Mouse (Mus musculus): ENCODE data around the gene Gm26602.

Gene Gm26602

DNA sequence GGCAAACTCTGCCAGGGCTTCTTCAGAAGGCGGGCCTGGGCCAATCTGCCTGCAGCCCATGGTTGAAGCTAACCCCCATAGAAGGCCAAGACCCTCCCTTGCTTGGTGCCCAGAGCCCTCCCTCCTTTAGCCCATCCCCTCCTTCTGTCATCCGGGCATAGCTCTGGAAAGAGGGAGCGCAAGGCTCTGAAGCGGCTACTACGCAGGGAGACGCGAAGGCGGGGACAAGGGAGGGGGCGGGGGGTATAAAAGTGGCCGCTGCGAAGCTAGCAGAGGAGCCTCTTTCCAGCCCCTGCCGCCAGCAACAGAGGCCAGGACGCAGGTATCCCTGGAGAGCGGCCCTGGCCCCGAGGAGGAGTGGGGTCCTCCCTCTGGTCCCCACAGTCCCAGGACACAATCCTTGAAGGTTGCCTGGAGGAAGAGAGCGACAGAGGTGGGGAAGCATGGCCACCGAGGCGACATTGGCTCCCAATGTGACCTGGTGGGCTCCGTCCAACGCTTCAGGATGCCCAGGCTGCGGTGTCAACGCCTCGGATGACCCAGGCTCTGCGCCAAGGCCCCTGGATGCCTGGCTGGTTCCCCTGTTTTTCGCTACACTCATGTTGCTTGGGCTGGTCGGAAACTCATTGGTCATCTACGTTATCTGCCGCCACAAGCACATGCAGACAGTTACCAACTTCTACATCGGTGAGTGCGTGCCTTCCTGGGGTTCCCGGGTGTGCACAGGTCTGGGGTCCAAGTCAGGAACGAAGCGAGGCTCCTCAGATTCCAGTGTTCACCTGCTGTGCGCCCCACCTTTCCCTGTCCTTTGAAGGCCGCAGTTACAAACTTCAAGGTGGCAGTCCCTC is 7.8 kb downstream of the Gm26602 start:
- DNase-seq: peak; percentile 71

DNA sequence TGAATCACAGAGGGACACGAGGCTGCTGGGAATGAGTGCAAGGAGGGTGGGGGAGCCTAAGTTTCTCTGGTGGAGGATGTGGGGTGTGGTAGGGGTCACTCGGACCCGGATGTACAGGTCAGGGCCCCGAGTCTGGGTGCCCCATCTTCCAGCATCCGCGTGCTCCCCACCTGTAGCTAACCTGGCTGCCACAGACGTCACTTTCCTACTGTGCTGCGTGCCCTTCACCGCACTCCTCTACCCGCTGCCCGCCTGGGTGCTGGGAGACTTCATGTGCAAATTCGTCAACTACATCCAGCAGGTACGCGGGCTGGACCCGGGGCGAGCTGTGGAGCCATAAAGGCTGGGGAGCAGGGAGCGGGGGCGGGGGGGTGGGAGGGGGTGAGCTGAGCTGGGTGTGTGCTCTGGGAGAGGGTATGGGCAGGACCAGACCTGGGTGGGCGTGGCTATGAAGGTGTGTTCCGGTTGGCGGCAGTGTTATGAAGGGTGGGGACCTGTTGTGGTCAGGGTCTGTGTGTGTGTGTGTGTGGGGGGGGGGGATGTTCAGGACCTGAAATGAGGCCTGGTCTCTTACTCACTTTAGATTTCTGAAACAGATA is 8.7 kb downstream of the Gm26602 start:
- DNase-seq: peak; percentile 57

- DNase-seq: no peak
Observed at GRCm38 (mm10) chr10:79920056-79920890, 9.6 kb downstream of the Gm26602 start.

- no peak for DNase-seq
Observed at GRCm38 (mm10) chr10:79920958-79921535, 10.4 kb downstream of the Gm26602 start, which contains the start of gene R3hdm4. Gene R3hdm4, minus strand, starts transcription at chr10:79921208.

DNA sequence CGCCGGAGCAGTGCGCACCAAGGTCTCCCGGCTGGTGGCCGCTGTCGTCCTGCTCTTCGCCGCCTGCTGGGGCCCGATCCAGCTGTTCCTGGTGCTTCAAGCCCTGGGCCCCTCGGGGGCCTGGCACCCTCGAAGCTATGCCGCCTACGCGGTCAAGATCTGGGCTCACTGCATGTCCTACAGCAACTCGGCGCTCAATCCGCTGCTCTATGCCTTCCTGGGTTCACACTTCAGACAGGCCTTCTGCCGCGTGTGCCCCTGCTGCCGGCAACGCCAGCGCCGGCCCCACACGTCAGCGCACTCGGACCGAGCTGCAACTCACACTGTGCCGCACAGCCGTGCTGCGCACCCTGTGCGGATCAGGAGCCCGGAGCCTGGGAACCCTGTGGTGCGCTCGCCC is 10.9 kb downstream of the Gm26602 start:
- DNase-seq: no peak

DNA sequence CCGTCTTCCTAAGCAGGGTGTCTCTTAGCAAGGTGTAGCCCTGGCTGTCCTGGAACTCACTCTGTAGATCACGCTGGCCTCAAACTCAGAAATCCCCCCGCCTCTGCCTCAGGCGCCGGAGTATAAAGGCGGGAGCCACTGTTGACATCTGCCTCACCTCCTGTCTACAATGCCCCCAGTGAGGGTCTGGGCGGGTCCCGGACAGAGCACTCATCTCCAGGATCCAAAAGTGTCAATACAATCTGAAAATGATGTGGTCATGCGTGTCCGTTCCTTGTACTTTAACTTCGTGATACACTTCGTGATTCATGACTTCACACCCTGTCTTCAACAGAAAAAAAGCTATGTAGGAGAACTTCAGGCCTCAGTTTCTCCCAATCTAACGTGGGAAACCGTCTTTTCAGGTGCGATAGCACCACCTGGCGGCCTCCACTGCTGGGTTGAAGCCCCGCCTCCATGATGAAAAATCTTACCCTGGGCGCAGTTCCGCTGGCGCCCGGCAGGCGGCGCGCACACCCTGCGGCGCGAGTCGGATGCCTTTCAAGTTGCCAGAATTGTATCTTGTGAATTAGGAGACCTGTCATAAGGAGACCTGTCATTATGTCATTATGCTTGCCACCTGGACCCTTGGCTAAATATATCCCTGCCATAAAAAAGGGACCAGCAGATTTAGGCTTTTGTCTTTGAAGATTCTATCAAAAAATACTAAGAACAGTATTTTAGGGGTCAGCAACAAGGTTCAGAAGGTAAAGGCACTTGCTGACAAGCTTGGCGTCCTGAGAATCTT is 14.5 kb downstream of the Gm26602 start:
- DNase-seq: peak; percentile 90

DNA sequence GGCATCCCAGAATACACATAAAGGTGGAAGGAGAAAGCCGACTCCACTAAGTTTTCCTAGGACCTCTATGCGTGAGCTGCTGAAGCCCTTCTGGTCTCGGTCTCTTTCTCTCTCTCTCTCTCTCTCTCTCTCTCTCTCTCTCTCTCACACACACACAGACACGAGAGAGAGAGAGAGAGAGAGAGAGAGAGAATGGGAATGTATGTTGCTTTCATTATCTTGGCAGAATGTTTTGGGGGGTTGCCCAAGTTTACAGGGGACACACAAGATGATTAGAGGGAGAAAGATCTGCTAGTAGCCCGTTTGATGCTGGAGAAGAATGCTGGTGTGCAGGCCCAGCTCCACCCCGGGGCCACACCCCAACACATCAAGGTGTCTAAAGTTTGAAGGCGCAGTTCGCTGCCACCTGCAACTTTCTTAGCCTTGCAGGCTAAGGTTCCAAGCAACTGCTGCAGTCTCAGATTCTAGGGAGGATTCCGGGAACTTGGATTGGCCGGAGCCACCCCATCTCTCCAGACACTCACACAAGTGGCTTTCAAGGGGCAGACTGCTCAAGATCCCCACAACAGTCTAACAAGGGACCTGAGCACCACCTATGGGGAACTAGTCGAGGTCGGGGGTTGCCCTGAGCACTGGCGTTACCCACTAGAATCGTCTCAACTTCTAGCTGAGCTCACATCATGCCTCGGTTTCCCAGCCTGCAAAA is 15.3 kb downstream of the Gm26602 start:
- DNase-seq: no peak

GRCm38 (mm10) chr10:79926491-79927323 is 16.1 kb downstream of the Gm26602 start, which contains the start of gene Arid3a:
Gene Arid3a, plus strand, starts transcription at chr10:79927043.
- DNase-seq: peak; percentile 94

- DNase-seq: peak; percentile 76
Observed at GRCm38 (mm10) chr10:79927324-79928029, 16.8 kb downstream of the Gm26602 start.

GRCm38 (mm10) chr10:79928030-79928694 is 17.5 kb downstream of the Gm26602 start:
- peak; percentile 75 for DNase-seq

DNA sequence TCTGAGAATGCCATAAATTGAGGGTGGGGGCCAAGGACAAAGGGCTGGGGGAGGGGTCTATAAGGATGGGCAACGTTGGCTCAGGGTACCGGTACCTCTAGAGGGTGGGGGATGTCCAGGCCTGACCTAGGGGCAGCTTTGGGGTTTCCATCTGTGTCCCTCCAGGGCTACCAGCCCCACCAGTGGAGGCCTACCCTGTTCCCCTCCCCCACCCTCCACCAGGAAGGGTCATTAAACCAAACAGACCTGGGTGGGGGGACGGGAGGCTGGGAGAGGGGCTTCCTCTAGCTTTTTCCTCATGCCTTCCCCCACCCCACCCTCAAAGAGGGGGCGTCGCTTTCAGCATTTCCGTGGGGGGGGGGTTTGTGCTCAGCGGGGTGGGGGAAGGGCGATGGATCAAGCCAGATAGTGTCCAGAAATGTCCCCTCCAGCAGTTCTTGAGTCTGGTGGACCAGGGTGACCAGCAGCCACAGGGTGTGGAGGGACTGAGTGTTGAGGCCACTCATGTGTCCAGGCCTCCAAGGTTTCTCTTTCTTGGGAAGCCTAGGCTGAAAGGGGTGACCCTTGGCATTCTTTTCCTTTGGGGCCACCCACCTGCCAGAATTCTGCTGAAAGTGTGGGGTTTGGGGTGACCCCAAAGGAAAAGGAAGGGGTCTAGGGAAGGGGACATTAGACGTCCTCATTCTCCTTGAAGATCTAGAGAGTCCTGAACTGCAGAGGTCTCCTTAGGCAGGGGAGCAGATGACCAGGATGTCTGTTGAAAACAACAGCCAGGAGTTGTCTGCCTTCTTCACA is 18.4 kb downstream of the Gm26602 start:
- no peak for DNase-seq

DNA sequence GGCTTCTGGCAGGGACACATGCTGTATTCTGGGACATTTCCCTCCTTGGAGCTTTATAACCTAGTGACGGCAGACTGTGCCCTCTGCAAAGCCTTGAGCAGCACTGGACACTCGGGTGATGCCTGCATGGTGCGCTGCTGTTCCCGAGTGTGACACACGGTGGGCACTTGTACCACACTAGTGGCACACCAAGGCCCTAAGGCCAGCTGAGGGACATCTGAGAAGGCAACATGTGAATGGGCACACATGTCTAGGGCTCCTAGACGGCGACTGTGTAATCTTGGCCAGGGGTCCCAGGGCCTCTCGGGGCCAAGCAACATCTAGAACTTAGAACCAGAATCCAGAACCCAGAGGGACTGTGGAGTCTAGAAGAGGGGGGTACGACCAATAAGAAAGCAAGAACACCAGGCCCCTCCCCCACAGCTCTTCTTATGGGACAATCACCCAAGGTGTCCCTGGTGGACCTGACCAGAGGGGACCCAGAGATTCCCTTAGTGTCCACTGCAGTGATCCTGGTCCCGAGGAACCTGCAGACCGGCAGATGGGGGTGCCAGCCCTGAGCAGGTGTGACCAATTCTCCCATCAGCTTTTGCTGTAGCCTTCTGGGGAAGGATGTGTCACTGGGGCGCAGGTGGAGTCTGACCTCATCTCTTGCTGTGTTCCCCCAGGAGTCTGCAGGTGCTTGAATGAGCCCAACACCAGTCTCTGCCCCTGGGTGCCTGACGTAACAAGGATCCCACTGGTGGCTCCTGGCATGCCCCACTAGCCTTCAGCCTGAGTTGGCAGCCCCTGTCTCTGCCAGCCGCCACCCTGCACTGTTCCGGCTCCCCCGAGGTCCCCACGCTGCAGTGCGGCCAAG is 19.5 kb downstream of the Gm26602 start:
- DNase-seq: no peak

- DNase-seq: no peak
Observed at GRCm38 (mm10) chr10:79930826-79931186, 20.1 kb downstream of the Gm26602 start.

DNA sequence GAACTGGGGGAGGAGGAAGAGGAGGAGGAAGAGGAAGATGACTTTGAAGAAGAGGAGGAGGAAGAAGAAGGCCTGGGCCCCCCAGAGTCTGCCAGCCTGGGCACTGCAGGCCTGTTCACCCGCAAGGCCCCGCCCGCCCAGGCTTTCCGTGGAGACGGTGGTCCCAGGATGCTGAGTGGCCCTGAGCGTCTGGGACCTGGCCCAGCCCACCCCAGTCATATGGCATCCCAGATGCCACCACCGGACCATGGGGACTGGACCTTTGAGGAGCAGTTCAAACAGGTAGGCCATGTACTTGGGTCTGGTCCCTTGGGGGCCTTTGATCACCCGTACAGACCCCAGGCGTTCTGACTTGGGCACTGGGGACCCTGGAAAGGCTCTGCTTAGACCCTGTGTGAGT is 21.1 kb downstream of the Gm26602 start:
- DNase-seq: no peak

DNA sequence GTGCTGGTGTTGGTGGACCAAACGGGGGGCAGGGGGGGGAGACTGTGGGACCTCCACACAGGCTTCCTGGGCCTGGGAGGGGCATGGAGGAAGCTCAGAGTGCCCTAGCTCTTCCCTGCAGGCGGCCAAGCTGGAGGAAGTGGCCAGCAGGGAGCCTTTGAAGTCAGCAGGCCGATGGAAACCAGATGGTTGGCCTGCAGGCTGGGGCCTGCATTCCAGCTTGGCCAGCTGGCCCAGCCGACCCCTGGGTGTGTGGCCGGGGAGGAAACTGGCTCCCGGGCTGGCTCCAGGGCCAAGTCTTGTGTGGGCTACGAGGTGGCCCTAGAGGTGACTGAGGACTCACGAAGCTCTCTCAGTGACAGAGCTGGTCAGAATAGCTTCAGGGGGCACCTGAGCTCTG is 22.1 kb downstream of the Gm26602 start:
- peak; percentile 89 for DNase-seq

GRCm38 (mm10) chr10:79933145-79933679 is 22.6 kb downstream of the Gm26602 start:
- no peak for DNase-seq

DNA sequence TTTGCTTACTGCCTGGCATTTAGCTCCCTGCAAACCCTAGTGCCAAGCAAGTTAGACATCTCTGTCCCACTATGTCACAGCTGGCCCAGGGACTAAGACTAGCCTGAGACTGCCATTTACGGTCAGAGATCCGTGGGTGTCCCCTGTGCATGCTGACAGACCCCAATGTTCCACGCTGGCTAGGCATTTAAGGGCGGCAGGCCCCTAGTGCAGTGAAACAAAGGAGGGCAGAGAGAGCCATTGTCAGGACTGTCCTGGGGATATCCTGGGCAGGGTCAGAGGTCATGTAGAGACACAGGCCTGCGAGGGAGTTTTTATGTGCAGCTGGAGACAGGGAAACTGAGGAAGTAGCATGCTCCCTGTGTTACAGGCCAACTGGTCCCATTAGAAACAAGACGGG is 23.2 kb downstream of the Gm26602 start:
- DNase-seq: no peak

All from lung, postnatal 10 days (tissue).